Mouse (Mus musculus): ENCODE measurements around the gene Wipf2.

- TF ChIP-seq CTCF (IDR thresholded peaks at IDR 0.05) (no peak), POLR2A (IDR thresholded peaks at IDR 0.05; ENCODE audit: insufficient read depth, low read depth, low read length) (no peak)
Measured at GRCm38 (mm10) chr11:98854659-98855058, 8.8 kb upstream of the Wipf2 start.

All from heart, adult 2 months (tissue).